Mouse (Mus musculus): ENCODE measurements around the gene Gria3.

Gene Gria3

DNA sequence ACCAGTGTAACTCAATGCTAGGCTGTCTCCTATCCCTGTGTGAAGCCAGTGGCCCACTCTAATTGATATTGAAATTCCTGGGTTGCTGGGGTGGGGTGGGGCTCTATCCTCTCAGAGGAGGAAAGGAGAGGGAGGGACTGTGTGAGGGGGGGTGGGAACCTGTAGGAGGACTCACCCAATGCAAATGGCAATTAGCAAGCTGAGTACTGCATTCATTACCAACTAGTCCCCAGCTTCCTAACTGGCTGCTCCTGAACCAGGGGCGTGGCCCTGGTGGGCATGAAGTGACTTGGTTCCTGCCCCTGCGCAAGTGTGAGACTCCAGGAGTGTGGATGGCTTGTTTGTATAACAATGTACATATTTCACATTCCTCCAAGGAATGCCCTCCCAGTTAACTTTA lies 288.2 kb downstream of the Gria3 start:
- no peak for TF ChIP-seq GATA4 (IDR thresholded peaks at IDR 0.05; ENCODE audit: insufficient replicate concordance, low read length)

DNA sequence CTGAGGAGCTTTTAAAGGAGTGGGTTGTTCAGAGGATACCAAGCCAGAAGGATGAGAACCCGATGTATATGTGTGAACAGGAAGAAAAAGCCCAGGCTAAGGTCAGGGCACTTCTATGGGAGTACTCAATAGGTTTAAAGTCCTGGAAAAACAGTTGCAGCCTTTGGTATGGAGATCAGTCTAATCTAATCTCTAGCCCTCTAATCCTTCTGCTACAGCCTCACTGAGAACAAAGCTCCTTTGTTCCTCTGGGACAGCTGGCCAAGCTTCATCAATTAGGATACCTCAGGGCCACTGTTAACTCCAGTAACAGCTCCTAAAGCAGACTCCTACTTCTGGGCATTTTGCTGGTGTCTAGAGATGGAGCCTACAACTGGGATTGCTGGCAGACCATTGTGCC lies 291.4 kb downstream of the Gria3 start:
- no peak for TF ChIP-seq GATA4 (IDR thresholded peaks at IDR 0.05; ENCODE audit: insufficient replicate concordance, low read length)
